Mouse (Mus musculus) kidney, postnatal 4 days (tissue): ENCODE results near the gene Atp8b5.
A peak's percentile ranks its signal among the peaks of the same experiment; 100 is the strongest.

ENCODE experiments used
- DNase-seq, 2 experiments: peaks; one replicate each; pipeline ENCODE4 v3.0.0; 2021; ENCODE audit warnings: mixed read lengths in 2 of 2

Gene Atp8b5

DNA sequence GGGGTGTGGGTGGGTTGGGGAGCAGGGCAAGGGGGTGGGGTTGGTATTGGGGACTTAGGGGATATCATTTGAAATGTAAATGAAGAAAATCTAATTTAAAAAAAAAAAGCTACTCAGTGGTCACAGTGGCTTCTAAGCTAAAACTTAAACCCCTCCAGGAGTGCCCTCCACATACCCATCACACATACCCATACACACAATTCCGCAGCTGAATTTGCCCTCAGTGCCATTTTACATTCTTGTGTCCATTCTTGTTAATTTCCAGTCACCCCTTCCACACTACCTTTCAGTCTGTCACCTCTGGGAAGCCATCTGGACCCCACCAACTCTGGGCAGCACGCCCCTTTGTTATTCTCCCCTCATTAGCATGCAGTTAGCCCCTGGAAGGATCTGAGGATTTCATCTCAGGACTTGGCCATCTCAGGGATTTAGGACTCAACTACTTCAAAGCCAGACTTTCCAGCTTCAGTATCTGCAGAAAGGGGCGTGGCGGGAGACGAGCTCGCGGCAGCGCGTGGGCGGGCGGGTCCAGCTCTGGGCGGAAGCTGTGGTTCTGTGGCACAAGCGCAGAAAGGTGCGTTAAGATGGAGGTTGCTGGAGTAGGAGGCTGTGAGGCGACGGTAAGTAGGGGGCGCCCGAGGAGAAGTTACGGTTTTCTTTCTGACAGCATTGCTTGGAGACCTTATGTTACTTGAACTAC is at the start of gene Atp8b5:
TSS of gene Atp8b5 (plus strand) at position 537 of the 700 bp plus-strand sequence.
- peak; percentile 90 to 93 for DNase-seq

DNA sequence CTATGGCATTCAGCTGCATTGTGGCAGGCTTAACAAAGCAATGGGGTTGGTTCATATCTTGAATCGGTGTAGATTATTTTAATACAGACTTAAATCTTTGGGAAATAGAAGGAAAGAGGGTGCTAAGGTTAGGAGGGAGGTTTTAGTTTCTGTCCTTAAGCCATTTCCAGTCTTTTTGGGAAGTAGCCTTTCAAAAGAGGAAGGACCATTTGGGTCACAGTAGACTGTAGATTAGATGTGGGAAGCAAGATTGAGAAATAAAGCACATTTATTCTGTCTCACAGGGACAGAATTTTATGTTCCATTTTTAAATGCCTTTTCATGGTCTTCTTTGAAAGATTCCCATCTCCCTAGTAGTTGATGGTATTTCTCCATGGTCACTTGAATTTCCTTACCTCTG is 49.0 kb upstream of the Atp8b5 start:
- DNase-seq = no peak

DNA sequence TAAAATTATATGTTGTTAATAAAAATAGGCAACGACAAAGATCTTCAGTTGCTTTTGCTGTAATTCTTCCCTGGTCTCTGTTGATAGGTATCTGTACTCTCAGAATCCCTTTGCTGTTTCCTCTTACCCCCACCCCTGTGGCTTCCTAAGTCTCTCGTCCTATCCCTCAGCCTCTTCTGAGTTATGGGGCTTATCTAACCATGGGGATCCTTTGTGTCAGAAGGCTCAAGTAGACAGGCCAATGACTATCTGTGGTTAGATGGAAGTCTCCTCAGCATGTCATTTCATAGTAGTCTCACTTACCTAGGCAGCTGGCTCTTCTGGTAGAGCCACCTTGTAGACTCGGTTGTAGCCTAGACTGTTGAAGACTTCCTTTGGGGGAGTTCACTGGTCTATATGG is 35.1 kb upstream of the Atp8b5 start:
- no peak for DNase-seq

DNA sequence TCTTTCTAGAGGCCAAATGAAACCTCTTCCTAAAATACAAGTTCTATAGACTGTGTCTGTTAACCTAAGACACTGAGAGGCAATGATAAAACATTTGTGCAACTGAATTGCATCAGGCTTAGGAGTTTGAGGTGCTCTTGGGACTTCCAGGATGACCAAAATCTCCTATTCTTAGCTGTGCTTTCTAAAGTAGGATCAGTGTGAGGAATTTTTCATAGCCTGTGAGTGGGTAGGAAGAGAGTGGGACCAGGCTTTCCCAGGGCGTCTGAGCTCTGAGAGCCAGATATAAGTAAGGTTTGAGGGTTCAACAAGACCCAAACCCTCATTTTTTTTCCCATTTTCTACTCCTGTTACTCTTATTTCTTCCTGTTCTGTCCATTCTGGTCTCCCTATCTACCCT is 34.0 kb upstream of the Atp8b5 start:
- DNase-seq = no peak

DNA sequence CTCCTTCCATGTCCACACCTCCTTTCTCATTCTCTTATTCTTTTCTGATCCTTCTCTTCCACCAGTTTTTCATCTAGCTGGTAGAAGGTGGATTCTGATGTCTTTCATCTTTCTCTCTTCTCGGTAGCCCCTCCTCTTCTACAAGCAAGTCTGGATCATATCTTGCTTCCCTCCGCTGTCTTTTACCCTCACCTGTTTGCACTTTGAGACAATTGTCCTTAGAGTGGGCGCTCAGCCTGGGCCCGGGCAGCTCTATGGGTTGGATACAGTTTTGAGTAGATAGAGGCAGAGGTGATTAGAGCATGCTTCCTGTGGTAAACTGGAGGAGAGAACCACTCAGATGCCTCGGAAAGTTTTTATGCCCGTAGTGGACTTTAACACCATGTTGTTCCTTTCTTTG is 33.5 kb upstream of the Atp8b5 start:
- no peak for DNase-seq

DNA sequence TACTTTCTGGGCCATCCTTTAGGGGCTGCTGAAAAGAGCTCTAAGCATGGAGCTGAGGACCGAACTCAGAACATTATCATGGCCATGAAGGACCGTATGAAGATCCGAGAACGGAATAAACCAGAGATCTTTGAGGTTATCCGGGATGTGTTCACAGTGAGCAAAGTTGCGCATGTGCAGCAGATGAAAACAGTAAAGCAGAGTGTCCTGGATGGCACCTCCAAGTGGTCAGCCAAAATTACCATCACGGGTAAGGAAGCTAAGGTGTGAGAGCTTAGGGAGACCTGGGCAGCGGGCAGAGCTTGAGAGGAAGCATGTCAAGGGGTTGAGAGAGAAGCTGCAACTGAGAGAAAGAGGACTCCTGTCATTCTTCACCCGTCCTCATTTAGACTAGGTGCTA is 30.1 kb upstream of the Atp8b5 start:
- DNase-seq = no peak

DNA sequence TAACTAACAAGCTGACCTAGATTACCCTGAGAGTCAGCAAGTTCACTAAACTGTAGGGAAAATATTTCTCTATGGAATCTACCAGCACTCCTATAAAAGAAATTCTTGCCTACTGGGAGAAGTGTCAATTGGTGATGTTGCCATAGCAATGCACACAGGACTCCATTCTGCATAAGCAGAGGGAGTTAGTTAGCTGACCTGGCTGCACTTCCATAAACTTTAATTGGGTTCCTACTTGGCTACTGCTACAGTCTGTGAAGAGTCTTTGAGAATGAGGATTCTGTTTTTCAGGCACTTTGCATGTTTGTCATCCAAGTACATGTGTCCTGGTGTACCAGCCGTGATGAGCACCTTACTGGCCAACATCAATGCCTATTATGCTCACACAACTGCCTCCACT is 26.2 kb upstream of the Atp8b5 start:
- DNase-seq = no peak

DNA sequence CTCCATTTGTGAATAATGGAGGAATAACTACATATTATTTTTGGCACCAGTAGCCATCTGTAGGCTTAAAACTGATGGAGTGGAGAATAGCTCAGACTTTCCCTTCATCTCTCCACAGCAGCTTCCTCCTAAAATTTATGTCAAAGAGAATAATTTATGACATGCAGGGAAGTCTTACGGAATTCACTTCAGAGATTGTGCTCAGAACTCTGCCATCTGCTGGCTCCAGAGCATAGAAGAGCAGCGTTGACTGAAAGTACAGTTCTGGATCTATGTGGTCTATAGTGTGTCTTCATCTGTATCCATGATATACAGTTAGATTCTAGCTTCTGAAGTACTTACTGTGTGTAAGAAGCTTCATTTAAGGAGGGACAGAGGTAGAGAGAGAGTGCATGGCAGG is 22.9 kb upstream of the Atp8b5 start:
- DNase-seq = peak; percentile 45 to 63

DNA sequence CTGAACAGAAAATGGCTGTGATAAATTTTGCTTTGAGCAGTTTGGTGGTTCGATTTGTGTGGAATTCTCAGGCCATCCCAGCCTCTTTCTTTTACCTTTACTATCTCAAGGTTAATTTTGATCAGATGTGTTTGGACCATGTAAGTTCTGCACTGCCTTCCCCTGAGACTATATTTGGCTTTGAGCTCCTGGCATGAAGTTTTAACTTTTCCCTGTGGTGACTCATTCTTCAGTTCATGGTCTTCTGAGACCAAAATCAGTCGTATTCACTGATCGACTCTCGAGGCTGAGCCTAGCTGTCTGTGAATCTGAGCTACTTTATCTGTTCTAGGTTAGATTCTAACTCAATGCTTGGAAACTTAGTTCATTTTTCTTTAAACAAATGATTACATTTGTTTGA is 21.2 kb upstream of the Atp8b5 start:
- no peak for DNase-seq

DNA sequence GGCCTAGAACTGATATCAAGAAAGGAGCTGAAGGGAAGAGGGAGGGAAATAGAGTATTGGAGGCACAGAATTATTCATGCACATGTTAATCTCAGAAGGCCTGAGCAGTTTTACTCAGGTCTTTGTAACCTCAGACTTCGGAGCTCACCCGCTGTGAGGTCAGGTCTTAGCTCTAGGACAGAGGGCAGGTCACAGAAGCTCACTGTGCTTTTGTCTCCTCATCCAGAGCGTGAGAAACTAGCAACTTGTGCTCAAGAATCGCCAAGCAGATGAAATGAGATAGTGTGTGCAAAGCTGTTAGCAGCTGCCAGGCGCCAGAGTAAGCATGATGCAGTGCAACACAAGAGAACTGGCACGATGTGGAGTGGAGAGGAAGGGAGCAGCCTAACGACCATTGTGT is 18.9 kb upstream of the Atp8b5 start:
- DNase-seq = no peak

DNA sequence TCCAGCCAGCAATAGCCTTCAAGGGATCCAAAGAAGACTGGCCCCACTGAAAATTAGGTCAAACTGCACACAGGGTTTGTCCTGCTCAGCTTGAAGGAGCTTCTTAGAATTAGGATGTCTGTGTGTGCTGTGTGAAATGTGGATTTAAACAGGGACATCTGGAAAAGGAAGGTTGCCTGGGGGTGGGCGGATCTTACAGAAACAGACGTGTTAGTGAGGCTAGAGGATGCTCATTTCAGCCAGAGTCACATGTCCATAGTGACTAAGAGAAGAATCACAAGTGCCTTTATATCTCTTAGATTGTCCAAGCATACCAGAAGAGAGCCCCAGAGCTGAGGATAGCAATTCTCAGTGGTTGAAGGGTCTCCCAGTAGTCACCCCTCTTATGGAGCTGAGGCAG is 18.1 kb upstream of the Atp8b5 start:
- no peak for DNase-seq

DNA sequence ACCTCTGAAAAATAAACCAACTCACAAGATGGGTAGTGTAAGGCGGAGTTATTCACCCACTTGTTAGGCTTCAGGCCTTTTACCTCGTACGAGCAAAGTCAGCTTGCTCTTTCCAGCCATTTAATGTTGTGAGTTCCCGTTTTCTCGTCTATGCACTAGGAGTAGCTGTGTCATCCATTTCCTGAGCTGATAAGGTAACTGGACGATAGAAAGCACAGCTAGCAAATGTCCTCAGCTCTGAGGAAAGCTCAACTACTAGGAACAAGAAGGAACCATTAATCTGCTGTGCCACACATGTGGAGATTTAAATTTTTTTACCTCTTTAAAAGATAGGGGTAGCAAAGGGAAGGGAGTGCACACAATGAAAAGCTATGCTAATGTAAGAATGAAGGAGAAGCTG is 15.7 kb upstream of the Atp8b5 start:
- DNase-seq = no peak

DNA sequence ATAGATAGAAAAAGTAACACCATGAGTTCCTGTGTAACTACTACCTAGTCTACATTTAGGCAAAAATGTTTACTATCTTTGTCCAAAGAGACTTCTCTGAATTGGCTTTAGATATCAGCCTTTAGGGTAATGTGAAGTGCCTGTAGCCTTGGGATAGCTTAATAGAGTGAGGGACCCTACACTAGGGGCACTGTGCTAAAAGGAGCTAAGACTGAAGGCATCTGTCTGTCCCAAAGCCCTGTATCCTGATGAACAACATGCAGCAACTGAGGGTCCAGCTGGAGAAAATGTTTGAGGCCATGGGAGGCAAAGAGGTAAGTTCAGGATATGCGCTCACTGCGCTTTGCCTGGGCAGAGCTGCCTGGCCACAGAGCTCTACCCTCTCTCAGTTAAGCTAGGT is 9.9 kb upstream of the Atp8b5 start:
- DNase-seq = no peak

DNA sequence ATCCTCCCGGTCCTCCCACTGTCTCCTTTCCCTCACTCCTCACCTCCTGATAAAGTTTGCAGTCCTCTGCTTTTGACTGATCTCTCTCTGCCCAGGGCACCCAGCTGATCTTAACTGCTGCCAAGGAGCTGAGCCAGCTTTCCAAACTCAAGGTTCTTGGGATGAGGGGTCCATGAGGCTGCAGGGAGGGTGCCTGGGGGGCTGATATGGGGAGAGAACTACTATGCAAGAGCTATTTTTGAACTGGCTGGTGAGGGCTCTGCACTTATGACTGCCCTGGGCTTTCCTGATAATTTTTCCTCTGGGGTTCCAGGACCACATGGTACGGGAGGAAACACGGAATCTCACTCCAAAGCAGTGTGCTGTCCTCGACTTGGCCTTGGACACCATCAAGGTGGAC is 8.4 kb upstream of the Atp8b5 start:
- no peak for DNase-seq

DNA sequence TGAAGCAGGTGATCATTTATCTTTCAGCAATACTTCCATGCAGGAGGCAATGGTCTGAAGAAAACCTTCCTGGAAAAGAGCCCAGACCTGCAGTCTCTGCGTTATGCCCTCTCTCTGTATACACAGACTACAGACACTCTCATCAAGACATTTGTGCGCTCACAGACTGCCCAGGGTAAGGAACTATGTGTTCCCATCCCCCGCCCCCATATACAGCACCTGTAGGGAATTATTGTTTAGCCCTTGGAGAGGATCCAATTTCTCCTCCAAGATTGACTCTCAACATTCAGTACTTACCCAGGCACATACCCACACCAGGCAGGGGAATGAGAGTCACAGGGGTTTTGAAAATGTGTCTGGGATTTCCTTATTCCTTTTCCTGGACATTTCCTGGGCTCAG is 7.5 kb upstream of the Atp8b5 start:
- no peak for DNase-seq

DNA sequence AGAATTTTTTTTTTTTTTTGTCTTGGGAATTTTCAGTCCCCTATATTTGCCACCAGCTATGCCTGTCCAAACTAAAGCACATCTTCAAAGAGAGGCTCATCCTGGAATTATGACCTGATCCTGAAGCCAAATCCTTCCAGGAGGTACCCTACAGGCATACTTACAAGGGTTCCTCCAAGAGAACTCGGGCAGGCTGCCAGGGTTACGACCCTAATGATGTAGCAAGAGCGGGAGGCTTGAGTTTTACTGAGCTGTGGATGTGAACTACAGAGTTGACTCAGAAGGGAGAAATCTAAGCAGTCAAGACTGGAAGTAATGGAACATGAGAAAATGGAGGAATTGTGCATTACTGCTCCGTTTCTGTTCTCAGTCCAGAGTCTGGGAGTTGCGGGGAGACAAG is 6.9 kb upstream of the Atp8b5 start:
- DNase-seq = peak; percentile 64 to 69

DNA sequence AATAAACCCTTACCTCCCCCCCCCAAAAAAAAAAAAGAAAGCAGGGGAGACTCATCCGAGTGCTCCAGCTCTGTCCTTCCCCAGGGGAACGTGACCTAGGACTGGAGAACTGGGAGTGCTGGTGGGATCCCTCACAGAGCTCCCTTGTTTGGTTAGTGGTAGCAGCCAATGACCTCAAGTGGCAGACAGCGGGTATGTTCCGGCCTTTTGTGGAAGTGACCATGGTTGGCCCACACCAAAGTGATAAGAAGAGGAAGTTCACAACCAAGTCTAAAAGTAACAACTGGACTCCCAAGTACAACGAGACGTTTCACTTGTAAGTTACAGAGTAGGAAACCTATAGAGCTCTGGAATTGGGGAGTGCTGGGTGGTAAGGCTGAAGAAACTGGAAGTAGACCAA is 4.1 kb upstream of the Atp8b5 start:
- no peak for DNase-seq

DNA sequence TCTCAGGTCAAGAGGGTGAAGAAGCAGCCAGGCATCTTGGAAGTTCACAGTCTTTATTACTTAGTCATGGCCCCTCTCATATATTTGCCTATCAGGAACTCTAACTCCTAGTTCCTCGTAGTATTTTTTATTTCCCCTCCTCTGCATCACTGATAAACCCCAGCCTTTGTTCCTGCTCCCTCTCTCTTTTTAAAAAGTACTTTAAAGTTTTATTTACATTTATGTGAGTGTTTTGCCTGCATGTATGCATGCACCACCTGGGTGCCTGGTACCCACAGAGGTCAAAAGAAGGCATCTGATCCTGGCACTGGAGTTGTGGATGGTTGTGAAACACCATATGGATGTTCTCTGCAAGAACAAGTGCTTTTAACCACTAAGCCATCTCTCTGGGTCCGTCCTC is 813 bp upstream of the Atp8b5 start:
- no peak for DNase-seq

DNA sequence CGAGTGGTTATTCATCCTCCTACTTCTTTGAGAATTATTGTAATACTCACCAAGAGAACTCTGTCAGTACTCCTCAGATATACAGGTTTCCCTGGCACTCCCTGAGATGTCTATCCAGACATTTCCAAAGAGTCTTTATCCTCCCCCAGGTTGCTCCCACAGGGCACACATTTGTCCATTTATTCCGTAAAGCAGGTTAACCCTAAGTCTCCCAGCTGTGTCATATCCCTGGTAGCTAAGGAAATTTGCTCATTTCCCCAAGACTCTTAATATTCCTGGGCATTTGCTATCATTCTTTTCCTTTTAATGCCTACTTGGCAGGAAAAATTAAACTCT is 332 bp downstream of the Atp8b5 start:
- DNase-seq = no peak

DNA sequence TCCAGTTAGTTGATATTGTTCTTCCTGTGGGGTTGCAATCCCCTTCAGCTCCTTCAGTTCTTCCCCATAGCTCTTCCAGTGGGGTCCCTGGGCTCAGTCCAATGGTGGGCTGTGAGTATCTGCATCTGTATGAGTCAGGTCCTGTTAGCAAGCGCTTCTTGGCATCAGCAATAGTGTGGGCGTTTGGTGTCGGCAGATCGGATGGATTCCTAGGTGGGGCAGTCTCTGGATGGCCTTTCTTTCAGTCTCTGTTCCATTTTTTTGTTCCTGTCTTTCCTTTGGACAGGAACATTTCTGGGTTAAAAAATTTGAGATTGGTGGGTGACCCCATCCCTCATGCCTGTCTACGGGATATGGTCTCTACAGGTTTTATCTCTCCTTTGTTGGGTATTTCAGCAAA is 18.5 kb downstream of the Atp8b5 start:
- DNase-seq = no peak

DNA sequence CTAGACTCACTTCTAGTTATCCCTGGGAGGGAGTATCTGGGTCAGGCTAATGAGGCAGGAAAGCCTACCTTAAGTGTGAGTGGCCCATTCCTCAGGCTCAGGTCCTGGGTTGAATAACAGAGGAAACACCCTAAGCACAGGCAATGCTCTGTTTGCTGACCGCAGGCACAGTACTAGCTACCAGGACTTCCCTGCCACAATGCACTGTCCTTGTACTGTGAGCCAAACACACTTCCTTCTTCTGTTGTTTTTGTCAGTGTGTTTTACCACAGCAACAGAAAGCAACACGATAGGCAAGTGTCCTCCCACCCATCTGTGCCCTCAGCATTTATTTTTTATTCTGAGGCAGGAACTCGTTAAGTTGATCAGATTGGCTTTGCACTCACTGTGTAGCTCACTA is 20.3 kb downstream of the Atp8b5 start:
- DNase-seq = no peak

DNA sequence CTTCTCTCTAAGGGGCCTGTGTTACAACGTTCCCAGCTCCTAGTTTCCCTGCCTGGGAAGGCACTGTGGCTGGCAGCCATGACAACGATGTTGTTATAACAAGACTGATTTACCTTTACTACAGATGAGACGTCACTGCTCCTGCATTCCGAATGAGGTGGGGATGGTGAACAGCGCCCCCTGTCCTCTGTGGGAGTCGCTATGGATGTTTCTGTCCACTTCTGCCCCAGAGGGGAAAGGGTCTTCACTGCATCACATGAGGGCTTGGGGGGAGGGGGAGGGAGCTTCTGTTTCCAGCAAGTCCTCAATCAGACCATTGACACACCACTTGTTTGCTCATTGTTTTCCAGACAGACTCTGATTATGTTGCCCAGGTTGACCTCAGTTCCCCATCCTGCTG is 27.0 kb downstream of the Atp8b5 start:
- peak; percentile 18 to 42 for DNase-seq

DNA sequence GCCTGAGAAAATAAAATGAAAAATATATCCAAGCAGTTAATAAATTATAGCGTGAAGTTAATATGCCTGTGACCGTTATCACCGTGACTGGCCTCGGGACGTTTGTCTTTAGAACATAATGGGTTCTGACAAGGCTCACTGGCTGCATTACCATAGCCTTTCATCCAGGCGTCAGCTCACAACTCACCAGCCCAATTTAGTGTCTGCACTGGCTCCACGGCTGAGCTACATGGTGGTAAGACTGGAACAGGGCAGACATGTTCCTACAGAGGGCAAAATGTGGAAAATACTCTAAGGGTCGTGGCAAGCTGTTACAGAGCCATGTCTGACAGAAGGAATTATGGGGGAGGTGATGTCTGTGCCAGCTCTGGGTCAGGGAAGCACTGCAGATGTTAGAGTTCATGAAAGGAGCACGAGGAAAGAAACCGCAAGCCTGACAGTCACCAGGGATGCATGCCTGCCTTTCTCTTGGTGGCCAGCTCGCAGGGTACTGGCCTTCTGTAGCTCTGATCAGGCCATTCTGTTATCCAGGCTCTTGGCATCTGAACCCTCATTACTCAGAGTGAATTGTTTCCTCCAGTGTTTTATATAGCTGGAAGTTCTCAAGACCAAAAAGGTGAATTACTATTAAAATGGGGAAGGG is 42.9 kb downstream of the Atp8b5 start:
- peak; percentile 21 to 47 for DNase-seq

DNA sequence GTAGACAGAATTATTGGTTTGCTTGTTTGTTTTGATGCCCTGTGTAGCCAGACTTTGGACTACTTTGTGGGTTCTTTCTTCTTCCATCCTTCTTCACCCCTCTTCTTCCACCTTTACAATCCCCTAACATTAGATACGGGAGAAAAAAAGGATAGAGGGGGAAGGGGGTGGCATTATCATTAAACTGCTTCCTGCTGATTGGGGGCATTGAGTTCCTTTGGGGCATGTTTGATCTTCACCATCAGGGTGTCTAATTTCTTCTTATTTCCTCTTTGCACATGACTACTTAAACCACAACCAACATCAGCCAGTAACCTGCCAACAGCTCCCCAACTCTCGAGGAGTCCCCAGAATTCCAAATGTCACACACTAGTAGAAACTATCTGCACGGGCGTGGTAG is 54.6 kb downstream of the Atp8b5 start:
- DNase-seq = no peak

DNA sequence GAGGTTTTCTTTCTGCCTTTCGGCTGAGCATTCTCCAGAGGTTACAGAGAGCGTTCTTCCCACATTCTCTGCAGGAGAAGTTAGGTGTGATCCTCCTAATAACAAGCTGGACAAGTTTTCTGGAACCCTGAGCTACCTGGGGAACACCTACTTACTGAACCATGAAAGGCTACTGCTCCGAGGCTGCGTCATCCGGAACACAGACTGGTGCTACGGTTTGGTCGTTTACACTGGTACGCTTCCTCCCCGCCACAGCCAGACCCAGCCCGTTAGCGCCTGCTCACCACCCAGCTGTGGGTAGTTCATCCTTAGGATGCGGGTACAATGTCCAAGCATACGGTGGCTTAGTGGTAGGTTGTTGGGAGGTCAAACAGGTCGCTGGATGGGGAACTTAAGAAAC is 55.4 kb downstream of the Atp8b5 start:
- DNase-seq = peak in 1 of 2 experiments; percentile 49
